Mouse (Mus musculus) liver, adult (tissue): ENCODE results near the gene Gm17662.

Source experiments
- GATA4 ChIP-seq: IDR thresholded peaks from 2 replicates; pipeline ENCODE4 v1.6.1; 2014; ENCODE audit warnings: mild to moderate bottlenecking, low read length; ENCODE audit not compliant: insufficient replicate concordance

Gm17662 gene

DNA sequence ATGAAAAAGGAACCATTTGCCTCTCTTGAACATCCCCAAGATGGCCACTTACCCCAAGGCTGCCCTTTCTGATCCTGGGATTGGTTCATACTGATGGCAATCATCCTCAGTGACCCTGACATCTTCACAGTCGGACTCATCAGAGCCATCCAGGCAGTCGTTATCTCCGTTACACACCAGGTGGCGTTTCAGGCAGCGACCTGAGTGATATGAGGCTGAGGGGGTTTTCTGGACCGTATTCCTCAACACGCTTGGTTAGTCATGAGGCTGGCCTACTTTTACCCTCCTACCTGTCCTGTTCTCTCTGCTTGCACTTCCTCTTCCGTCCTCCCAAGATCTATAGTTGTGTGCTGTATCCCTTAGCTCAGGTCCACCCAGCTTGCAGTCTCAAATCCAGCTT is 4.1 kb downstream of the Gm17662 start:
- TF ChIP-seq GATA4 = no peak

DNA sequence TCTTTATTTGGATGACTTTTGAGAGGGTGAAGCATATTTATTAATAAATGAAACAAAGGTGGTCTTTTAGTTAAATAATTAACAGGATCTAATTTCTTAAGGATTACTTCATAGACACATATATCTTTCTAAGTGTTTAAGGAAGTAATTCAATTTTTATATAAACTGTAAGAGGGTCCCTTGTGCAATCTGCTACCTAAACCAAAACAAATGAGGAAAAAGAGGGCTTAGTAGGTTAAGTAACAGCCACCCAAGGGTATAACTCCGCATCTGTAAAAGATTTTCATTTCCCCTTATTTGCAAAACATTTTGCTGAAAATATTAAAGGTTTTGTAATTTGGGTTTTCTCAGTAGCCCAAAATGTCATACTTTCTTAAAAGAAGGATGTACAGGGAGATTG is 7.3 kb downstream of the Gm17662 start:
- no peak for TF ChIP-seq GATA4

- no peak for TF ChIP-seq GATA4
These were observed 12.5 kb downstream of the Gm17662 start for GRCm38 (mm10) chr4:104869581-104869980.

DNA sequence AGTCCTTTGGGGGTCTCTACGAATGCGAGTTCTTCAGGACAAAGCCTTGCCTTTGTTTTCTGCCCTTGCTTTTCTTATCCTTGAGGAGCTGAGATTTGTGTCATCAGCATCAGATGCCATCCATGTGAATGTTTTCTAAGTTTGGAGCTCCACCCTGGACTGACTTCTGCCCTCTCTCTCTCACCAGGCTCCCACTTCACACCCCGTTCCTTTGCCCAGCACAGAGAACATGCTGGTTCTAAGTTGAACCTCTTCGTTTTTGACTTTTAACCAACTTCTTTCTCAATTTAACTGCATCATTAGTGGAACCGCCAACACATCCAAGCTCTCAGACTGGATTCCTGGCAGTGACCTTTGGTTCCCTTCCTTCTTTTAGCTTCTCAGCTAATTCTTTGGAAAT is 13.1 kb downstream of the Gm17662 start:
- TF ChIP-seq GATA4 = no peak

- no peak for TF ChIP-seq GATA4
These were observed 18.7 kb downstream of the Gm17662 start for GRCm38 (mm10) chr4:104875832-104876231.

DNA sequence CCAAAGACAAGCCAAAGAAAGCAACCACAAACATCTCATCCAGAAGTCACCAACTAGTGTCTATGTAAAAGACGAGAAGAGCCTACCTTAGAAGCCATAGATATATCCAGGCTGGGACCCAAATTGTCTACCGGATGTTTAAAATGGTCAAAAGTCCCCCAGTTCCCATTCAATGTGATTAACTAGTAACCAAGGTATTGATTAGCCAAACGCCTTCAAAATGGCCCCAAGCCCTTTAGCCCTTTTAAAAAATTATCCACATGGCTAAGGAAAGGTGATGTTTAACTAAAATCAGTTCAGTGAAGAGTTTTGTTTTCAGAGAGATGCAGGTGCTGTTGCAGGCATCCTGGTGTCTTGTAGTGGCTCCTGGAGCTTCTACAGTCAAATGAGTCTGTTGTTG is 19.2 kb downstream of the Gm17662 start, which contains the start of gene C8a:
TSS of gene C8a (minus strand) at position 76 of the 400 bp plus-strand sequence.
- no peak for TF ChIP-seq GATA4

- no peak for TF ChIP-seq GATA4
These were observed 30.4 kb downstream of the Gm17662 start for GRCm38 (mm10) chr4:104887486-104887885.

GRCm38 (mm10) chr4:104888499-104889262 is 31.6 kb downstream of the Gm17662 start:
- TF ChIP-seq GATA4 = no peak

GRCm38 (mm10) chr4:104891708-104892107 is 34.6 kb downstream of the Gm17662 start:
- no peak for TF ChIP-seq GATA4

DNA sequence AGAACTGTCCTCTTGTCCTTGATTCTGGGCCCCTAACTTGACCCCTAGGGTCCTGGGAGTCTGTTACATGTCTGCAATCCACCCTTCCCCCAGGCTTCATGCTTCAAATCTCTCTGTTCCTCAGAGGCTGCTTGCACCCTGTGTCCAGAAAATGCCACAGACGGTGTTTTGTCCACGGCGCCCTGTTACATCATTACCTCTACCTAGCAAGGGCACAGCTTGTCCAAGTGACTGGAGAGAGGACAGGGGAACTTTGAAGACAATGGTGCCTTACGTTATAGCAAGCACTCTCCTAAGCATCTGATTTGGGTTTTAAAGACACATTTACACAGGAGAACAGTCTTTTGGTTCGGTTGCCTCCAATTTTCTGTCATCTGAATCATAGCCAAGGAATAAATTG is 36.5 kb downstream of the Gm17662 start:
- TF ChIP-seq GATA4 = no peak

GRCm38 (mm10) chr4:104894004-104894734 is 37.0 kb downstream of the Gm17662 start:
- TF ChIP-seq GATA4 = no peak

DNA sequence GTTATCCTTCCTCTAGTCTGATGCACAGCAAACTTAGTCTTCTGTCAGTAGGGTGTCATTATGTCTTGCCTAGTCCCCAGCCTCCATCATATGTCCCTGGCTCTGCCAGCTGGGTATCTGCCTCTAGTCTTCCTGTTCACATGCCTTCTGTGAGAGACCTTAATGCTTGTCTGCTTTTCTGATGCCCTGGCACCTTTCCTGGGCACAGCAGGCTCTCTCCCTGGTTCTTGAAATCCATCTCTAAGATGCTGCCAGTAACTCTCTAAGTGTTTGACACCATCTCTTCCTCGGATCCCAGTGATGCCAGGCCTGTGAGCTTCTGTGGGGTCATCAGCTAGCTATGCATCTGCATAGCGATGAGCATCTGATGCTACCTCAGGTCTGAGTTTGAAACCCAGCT is 45.7 kb downstream of the Gm17662 start:
- TF ChIP-seq GATA4 = no peak

- TF ChIP-seq GATA4 = no peak
These were observed 47.9 kb downstream of the Gm17662 start for GRCm38 (mm10) chr4:104905049-104905448.
